Mouse (Mus musculus): ENCODE data around the gene Olfr1342.

- TF ChIP-seq POLR2A (IDR thresholded peaks at IDR 0.05; ENCODE audit: extremely low read depth, insufficient read depth, low read length) (no peak), CTCF (IDR thresholded peaks at IDR 0.05; ENCODE audit: extremely low read depth, insufficient read depth, low read length) (no peak)
These were observed 10.7 kb upstream of the Olfr1342 start, which contains the start of gene Olfr1341 for GRCm38 (mm10) chr4:118703223-118703622.

Data from cortical plate, adult 2 months (tissue).